8 mouse cellular contexts compared by ENCODE assay signal in genomic region chr6:121130039-121130705, GRCm38 (mm10). TPM values are rescaled to one million over a fixed set of nuclear protein-coding genes. Genes with fewer than 3 reads are reported as not detected.
DNase-seq lines count a peak whose midpoint lies in the region; ATAC-seq lines count a peak whose summit lies in the region.

No protein-coding gene starts in this region.

- peaks cover 32% of the 10 kb centered on the region for H3K4me1 ChIP-seq in hindbrain, embryonic 13.5 days (replicated peaks)

- under 1% methylated on average over 32 of the region's 32 CpGs for WGBS in hindbrain, embryonic 13.5 days

- H3K36me3 ChIP-seq in hindbrain, embryonic 13.5 days = no peaks in the 10 kb centered on the region

- peak overlapping the region; percentile 57 for H3K4me3 ChIP-seq in hindbrain, embryonic 13.5 days

- H3K9ac ChIP-seq in hindbrain, embryonic 13.5 days = peak overlapping the region; percentile 89

- H3K27me3 ChIP-seq in hindbrain, embryonic 13.5 days = no peaks in the 10 kb centered on the region

- no peaks in the 10 kb centered on the region for H3K9me3 ChIP-seq in hindbrain, embryonic 13.5 days

- H3K27ac ChIP-seq in hindbrain, embryonic 13.5 days = peak overlapping the region; percentile 94

- peak; percentile 91 for ATAC-seq in hindbrain, embryonic 13.5 days (ENCODE audit: low FRiP score)

- DNase-seq in NIH3T3 (ENCODE audit: low read depth) = peak; percentile 89
- peak; percentile 95 for DNase-seq in cerebellum, postnatal 10 days
- peak; percentile 85 to 88 for DNase-seq in frontal cortex, postnatal 14 days (ENCODE audit: low spot score in 2 of 2)
- peak; percentile 90 to 93 for DNase-seq in layer of hippocampus, postnatal 14 days (ENCODE audit: low spot score in 2 of 2)
- peak; percentile 90 for DNase-seq in lung, postnatal 10 days
- DNase-seq in retina, adult 2 months (ENCODE audit: low read depth, low spot score) = peak; percentile 56
- DNase-seq in thymus, postnatal 25 days = peak; percentile 83

- peak overlapping the region; percentile 63 for H3K4me2 ChIP-seq in hindbrain, embryonic 13.5 days

RNA-seq across cellular contexts. Expression of gene Mical3, which starts 0.6 kb away (rescaled TPM):
- 33.8 and 34.5 TPM in 2 replicates for polyA plus RNA-seq in hindbrain, embryonic 13.5 days (2015; fragmentation: Nextera tagmentation; extraction: Ambion mirVana)
- 10 to 100 TPM; 95.3 to 96.0 TPM for total RNA-seq in layer of hippocampus, postnatal 14 days (2021)

RNA-seq across cellular contexts. Expression of gene Pex26, which starts 53.3 kb away (rescaled TPM):
- 13.9 and 14.7 TPM in 2 replicates for polyA plus RNA-seq in hindbrain, embryonic 13.5 days (2015; fragmentation: Nextera tagmentation; extraction: Ambion mirVana)
- 10 to 100 TPM; 11.2 to 12.0 TPM for total RNA-seq in layer of hippocampus, postnatal 14 days (2021)

Comparison
In these comparisons a context has a peak if more than half of its experiments do, and no peak if none do; other contexts are left out.
1. Peak in every context shown above with its lines: DNase-seq, ATAC-seq, H3K4me3 ChIP-seq and H3K27ac ChIP-seq.